Mouse (Mus musculus): Measurements from ENCODE around the gene Erlec1.

Gene Erlec1

GRCm38 (mm10) chr11:30954279-30954725 is at the start of gene Erlec1:
TSS of gene Erlec1 (minus strand) at chr11:30954335.
- peaks cover 2% of the 10 kb centered on the region for H3K36me3 ChIP-seq (ENCODE audit: control insufficient read depth, insufficient read depth, low read length, poor library complexity, severe bottlenecking)
- peak; percentile 88 for DNase-seq (ENCODE audit: low read depth, low spot score)
- no peaks in the 10 kb centered on the region for H3K27me3 ChIP-seq (ENCODE audit: control insufficient read depth, insufficient read depth, low read length, poor library complexity, severe bottlenecking)

GRCm38 (mm10) chr11:31001169-31001908 is 47.2 kb upstream of the Erlec1 start:
- no peak for DNase-seq (ENCODE audit: low read depth, low spot score)
- H3K36me3 ChIP-seq (ENCODE audit: control insufficient read depth, insufficient read depth, low read length, poor library complexity, severe bottlenecking) = no peaks in the 10 kb centered on the region

GRCm38 (mm10) chr11:31000028-31000427 is 45.9 kb upstream of the Erlec1 start:
- DNase-seq (ENCODE audit: low read depth, low spot score) = peak; percentile 67
- Histone ChIP-seq H3K27me3 (ENCODE audit: control insufficient read depth, insufficient read depth, low read length, poor library complexity, severe bottlenecking) (no peaks in the 10 kb centered on the region), H3K36me3 (ENCODE audit: control insufficient read depth, insufficient read depth, low read length, poor library complexity, severe bottlenecking) (no peaks in the 10 kb centered on the region)

More at GRCm38 (mm10) chr11:31001169-31001908, 47.2 kb upstream of the Erlec1 start:
- no peaks in the 10 kb centered on the region for H3K27me3 ChIP-seq (ENCODE audit: control insufficient read depth, insufficient read depth, low read length, poor library complexity, severe bottlenecking)

- DNase-seq (ENCODE audit: low read depth, low spot score) = no peak
- Histone ChIP-seq H3K36me3 (ENCODE audit: control insufficient read depth, insufficient read depth, low read length, poor library complexity, severe bottlenecking) (no peaks in the 10 kb centered on the region), H3K27me3 (ENCODE audit: control insufficient read depth, insufficient read depth, low read length, poor library complexity, severe bottlenecking) (no peaks in the 10 kb centered on the region)
Measured at GRCm38 (mm10) chr11:30998704-30999103, 44.6 kb upstream of the Erlec1 start.

GRCm38 (mm10) chr11:30998199-30998598 is 44.1 kb upstream of the Erlec1 start:
- Histone ChIP-seq H3K27me3 (ENCODE audit: control insufficient read depth, insufficient read depth, low read length, poor library complexity, severe bottlenecking) (no peaks in the 10 kb centered on the region), H3K36me3 (ENCODE audit: control insufficient read depth, insufficient read depth, low read length, poor library complexity, severe bottlenecking) (no peaks in the 10 kb centered on the region)
- no peak for DNase-seq (ENCODE audit: low read depth, low spot score)

GRCm38 (mm10) chr11:30996670-30997069 is 42.5 kb upstream of the Erlec1 start:
- Histone ChIP-seq H3K36me3 (ENCODE audit: control insufficient read depth, insufficient read depth, low read length, poor library complexity, severe bottlenecking) (no peaks in the 10 kb centered on the region), H3K27me3 (ENCODE audit: control insufficient read depth, insufficient read depth, low read length, poor library complexity, severe bottlenecking) (no peaks in the 10 kb centered on the region)
- no peak for DNase-seq (ENCODE audit: low read depth, low spot score)

- no peak for DNase-seq (ENCODE audit: low read depth, low spot score)
- Histone ChIP-seq H3K36me3 (ENCODE audit: control insufficient read depth, insufficient read depth, low read length, poor library complexity, severe bottlenecking) (no peaks in the 10 kb centered on the region), H3K27me3 (ENCODE audit: control insufficient read depth, insufficient read depth, low read length, poor library complexity, severe bottlenecking) (no peaks in the 10 kb centered on the region)
Measured at GRCm38 (mm10) chr11:30986625-30987017, 32.5 kb upstream of the Erlec1 start.

- H3K36me3 ChIP-seq (ENCODE audit: control insufficient read depth, insufficient read depth, low read length, poor library complexity, severe bottlenecking) = no peaks in the 10 kb centered on the region
- DNase-seq (ENCODE audit: low read depth, low spot score) = peak; percentile 86
- no peaks in the 10 kb centered on the region for H3K27me3 ChIP-seq (ENCODE audit: control insufficient read depth, insufficient read depth, low read length, poor library complexity, severe bottlenecking)
Measured at GRCm38 (mm10) chr11:30985877-30986624, 31.9 kb upstream of the Erlec1 start, which contains the start of gene Chac2. TSS of gene Chac2 (minus strand) at chr11:30986350.

GRCm38 (mm10) chr11:30985237-30985636 is 31.1 kb upstream of the Erlec1 start:
- H3K27me3 ChIP-seq (ENCODE audit: control insufficient read depth, insufficient read depth, low read length, poor library complexity, severe bottlenecking) = no peaks in the 10 kb centered on the region
- DNase-seq (ENCODE audit: low read depth, low spot score) = no peak
- no peaks in the 10 kb centered on the region for H3K36me3 ChIP-seq (ENCODE audit: control insufficient read depth, insufficient read depth, low read length, poor library complexity, severe bottlenecking)

GRCm38 (mm10) chr11:30953469-30954154 is 523 bp downstream of the Erlec1 start:
- H3K36me3 ChIP-seq (ENCODE audit: control insufficient read depth, insufficient read depth, low read length, poor library complexity, severe bottlenecking) = peaks cover 4% of the 10 kb centered on the region
- no peaks in the 10 kb centered on the region for H3K27me3 ChIP-seq (ENCODE audit: control insufficient read depth, insufficient read depth, low read length, poor library complexity, severe bottlenecking)
- peak; percentile 41 for DNase-seq (ENCODE audit: low read depth, low spot score)

GRCm38 (mm10) chr11:30952829-30953228 is 1.3 kb downstream of the Erlec1 start:
- no peaks in the 10 kb centered on the region for H3K27me3 ChIP-seq (ENCODE audit: control insufficient read depth, insufficient read depth, low read length, poor library complexity, severe bottlenecking)
- peaks cover 6% of the 10 kb centered on the region for H3K36me3 ChIP-seq (ENCODE audit: control insufficient read depth, insufficient read depth, low read length, poor library complexity, severe bottlenecking)
- no peak for DNase-seq (ENCODE audit: low read depth, low spot score)

GRCm38 (mm10) chr11:30943522-30943921 is 10.6 kb downstream of the Erlec1 start:
- H3K36me3 ChIP-seq (ENCODE audit: control insufficient read depth, insufficient read depth, low read length, poor library complexity, severe bottlenecking) = peaks cover 21% of the 10 kb centered on the region
- peak; percentile 22 for DNase-seq (ENCODE audit: low read depth, low spot score)
- no peaks in the 10 kb centered on the region for H3K27me3 ChIP-seq (ENCODE audit: control insufficient read depth, insufficient read depth, low read length, poor library complexity, severe bottlenecking)

- DNase-seq (ENCODE audit: low read depth, low spot score) = no peak
- Histone ChIP-seq H3K36me3 (ENCODE audit: control insufficient read depth, insufficient read depth, low read length, poor library complexity, severe bottlenecking) (0 out of 2 replicates have a peak, but pooled peaks cover 4% of the 10 kb centered on the region), H3K27me3 (ENCODE audit: control insufficient read depth, insufficient read depth, low read length, poor library complexity, severe bottlenecking) (no peaks in the 10 kb centered on the region)
Measured at GRCm38 (mm10) chr11:30928498-30928897, 25.6 kb downstream of the Erlec1 start.

GRCm38 (mm10) chr11:30928079-30928478 is 26.1 kb downstream of the Erlec1 start:
- Histone ChIP-seq H3K36me3 (ENCODE audit: control insufficient read depth, insufficient read depth, low read length, poor library complexity, severe bottlenecking) (0 out of 2 replicates have a peak, but pooled peaks cover 4% of the 10 kb centered on the region), H3K27me3 (ENCODE audit: control insufficient read depth, insufficient read depth, low read length, poor library complexity, severe bottlenecking) (no peaks in the 10 kb centered on the region)
- no peak for DNase-seq (ENCODE audit: low read depth, low spot score)

- Histone ChIP-seq H3K36me3 (ENCODE audit: control insufficient read depth, insufficient read depth, low read length, poor library complexity, severe bottlenecking) (no peaks in the 10 kb centered on the region), H3K27me3 (ENCODE audit: control insufficient read depth, insufficient read depth, low read length, poor library complexity, severe bottlenecking) (no peaks in the 10 kb centered on the region)
- no peak for DNase-seq (ENCODE audit: low read depth, low spot score)
Measured at GRCm38 (mm10) chr11:30923283-30923682, 30.9 kb downstream of the Erlec1 start.
